Mouse (Mus musculus): Measurements from ENCODE around the gene Erich4. TPM values are rescaled to one million over a fixed set of nuclear protein-coding genes. Genes with fewer than 3 reads are reported as not detected.
"Not testable (repeated sequence)": the region's sequence is repeated elsewhere in the genome, so short reads cannot be mapped to it uniquely, and the experiment has no call there.

The Erich4 gene
- total RNA-seq, 2 experiments from 2014 or later: not detected

- ATAC-seq (replicated peaks; ENCODE audit: low FRiP score, poor library complexity, severe bottlenecking): no peak
Measured at GRCm38 (mm10) chr7:25585351-25586204, 30.1 kb downstream of the Erich4 start.

- ATAC-seq (replicated peaks; ENCODE audit: low FRiP score, poor library complexity, severe bottlenecking): no peak
Measured at GRCm38 (mm10) chr7:25584651-25585050, 31.0 kb downstream of the Erich4 start.

- no peak for ATAC-seq (replicated peaks; ENCODE audit: low FRiP score, poor library complexity, severe bottlenecking)
Measured at GRCm38 (mm10) chr7:25582301-25582810, 33.3 kb downstream of the Erich4 start.

GRCm38 (mm10) chr7:25579441-25579840 lies 36.3 kb downstream of the Erich4 start:
- no peak for ATAC-seq (replicated peaks; ENCODE audit: low FRiP score, poor library complexity, severe bottlenecking)

- not testable (repeated sequence) for ATAC-seq (replicated peaks; ENCODE audit: low FRiP score, poor library complexity, severe bottlenecking)
Measured at GRCm38 (mm10) chr7:25576793-25577437, 38.8 kb downstream of the Erich4 start.

GRCm38 (mm10) chr7:25576308-25576707 lies 39.4 kb downstream of the Erich4 start:
- not testable (repeated sequence) for ATAC-seq (replicated peaks; ENCODE audit: low FRiP score, poor library complexity, severe bottlenecking)

GRCm38 (mm10) chr7:25575870-25576269 lies 39.8 kb downstream of the Erich4 start:
- ATAC-seq (replicated peaks; ENCODE audit: low FRiP score, poor library complexity, severe bottlenecking): no peak

GRCm38 (mm10) chr7:25575105-25575504 lies 40.6 kb downstream of the Erich4 start:
- ATAC-seq (replicated peaks; ENCODE audit: low FRiP score, poor library complexity, severe bottlenecking): no peak

GRCm38 (mm10) chr7:25573806-25574205 lies 41.9 kb downstream of the Erich4 start:
- ATAC-seq (replicated peaks; ENCODE audit: low FRiP score, poor library complexity, severe bottlenecking): not testable (repeated sequence)

- ATAC-seq (replicated peaks; ENCODE audit: low FRiP score, poor library complexity, severe bottlenecking): no peak
Measured at GRCm38 (mm10) chr7:25568721-25569120, 47.0 kb downstream of the Erich4 start.

Other genes with a start within 250 kb of the Erich4 start
- not detected in 2 replicates for gene Cnfn, start 246.2 kb downstream of the Erich4 start, total RNA-seq (2015; ENCODE audit: low replicate concordance)
- gene Cnfn, start 246.2 kb downstream of the Erich4 start, total RNA-seq (2017; ENCODE audit: low replicate concordance): not detected in 2 replicates
- gene Lipe, start 217.2 kb downstream of the Erich4 start, total RNA-seq (2015; ENCODE audit: low replicate concordance): 1.1 and 10.9 TPM in 2 replicates
- 0.23 and 13.1 TPM in 2 replicates for gene Lipe, start 217.2 kb downstream of the Erich4 start, total RNA-seq (2017; ENCODE audit: low replicate concordance)
- gene Cxcl17, start 203.0 kb downstream of the Erich4 start, total RNA-seq (2015; ENCODE audit: low replicate concordance): not detected in 2 replicates
- not detected in 2 replicates for gene Cxcl17, start 203.0 kb downstream of the Erich4 start, total RNA-seq (2017; ENCODE audit: low replicate concordance)
- 52.0 and 58.4 TPM in 2 replicates for gene Ceacam1, start 138.3 kb downstream of the Erich4 start, total RNA-seq (2015; ENCODE audit: low replicate concordance)
- 9.5 and 13.3 TPM in 2 replicates for gene Ceacam1, start 138.3 kb downstream of the Erich4 start, total RNA-seq (2017; ENCODE audit: low replicate concordance)
- not detected in 2 replicates for gene Ceacam2, start 76.0 kb downstream of the Erich4 start, total RNA-seq (2015; ENCODE audit: low replicate concordance)
- not detected in 2 replicates for gene Ceacam2, start 76.0 kb downstream of the Erich4 start, total RNA-seq (2017; ENCODE audit: low replicate concordance)
- 3.4 and 7.9 TPM in 2 replicates for gene Dmac2, start 3.5 kb upstream of the Erich4 start, total RNA-seq (2015; ENCODE audit: low replicate concordance)
- gene Dmac2, start 3.5 kb upstream of the Erich4 start, total RNA-seq (2017; ENCODE audit: low replicate concordance): 3.0 and 8.5 TPM in 2 replicates
- gene B3gnt8, start 10.8 kb upstream of the Erich4 start, total RNA-seq (2015; ENCODE audit: low replicate concordance): 2.5 and 3.8 TPM in 2 replicates
- 1.7 and 2.4 TPM in 2 replicates for gene B3gnt8, start 10.8 kb upstream of the Erich4 start, total RNA-seq (2017; ENCODE audit: low replicate concordance)
- gene Bckdha, start 43.1 kb upstream of the Erich4 start, total RNA-seq (2015; ENCODE audit: low replicate concordance): 6.7 and 10.5 TPM in 2 replicates
- gene Bckdha, start 43.1 kb upstream of the Erich4 start, total RNA-seq (2017; ENCODE audit: low replicate concordance): 3.2 and 11.4 TPM in 2 replicates
- 16.2 and 23.1 TPM in 2 replicates for gene Exosc5, start 43.3 kb upstream of the Erich4 start, total RNA-seq (2015; ENCODE audit: low replicate concordance)
- gene Exosc5, start 43.3 kb upstream of the Erich4 start, total RNA-seq (2017; ENCODE audit: low replicate concordance): 4.9 and 11.7 TPM in 2 replicates
- gene Tmem91, start 59.3 kb upstream of the Erich4 start, total RNA-seq (2015; ENCODE audit: low replicate concordance): not detected in 2 replicates
- 4.2 TPM in 1 of 2 replicates, not detected in the other for gene Tmem91, start 59.3 kb upstream of the Erich4 start, total RNA-seq (2017; ENCODE audit: low replicate concordance)
- 8.4 and 8.6 TPM in 2 replicates for gene B9d2, start 64.9 kb upstream of the Erich4 start, total RNA-seq (2015; ENCODE audit: low replicate concordance)
- gene B9d2, start 64.9 kb upstream of the Erich4 start, total RNA-seq (2017; ENCODE audit: low replicate concordance): 2.1 and 10.1 TPM in 2 replicates
- gene Tgfb1, start 71.1 kb upstream of the Erich4 start, total RNA-seq (2015; ENCODE audit: low replicate concordance): 72.4 and 95.2 TPM in 2 replicates
- gene Tgfb1, start 71.1 kb upstream of the Erich4 start, total RNA-seq (2017; ENCODE audit: low replicate concordance): 15.0 and 19.8 TPM in 2 replicates
- gene Ccdc97, start 103.2 kb upstream of the Erich4 start, total RNA-seq (2015; ENCODE audit: low replicate concordance): 28.1 and 29.9 TPM in 2 replicates
- gene Ccdc97, start 103.2 kb upstream of the Erich4 start, total RNA-seq (2017; ENCODE audit: low replicate concordance): 13.9 and 34.8 TPM in 2 replicates
- gene Hnrnpul1, start 138.9 kb upstream of the Erich4 start, total RNA-seq (2015; ENCODE audit: low replicate concordance): 186 and 195 TPM in 2 replicates
- 179 and 256 TPM in 2 replicates for gene Hnrnpul1, start 138.9 kb upstream of the Erich4 start, total RNA-seq (2017; ENCODE audit: low replicate concordance)
- gene Axl, start 172.8 kb upstream of the Erich4 start, total RNA-seq (2015; ENCODE audit: low replicate concordance): 51.9 and 61.6 TPM in 2 replicates
- gene Axl, start 172.8 kb upstream of the Erich4 start, total RNA-seq (2017; ENCODE audit: low replicate concordance): 27.2 and 58.7 TPM in 2 replicates
- gene Cyp2s1, start 201.0 kb upstream of the Erich4 start, total RNA-seq (2015; ENCODE audit: low replicate concordance): not detected in 2 replicates
- not detected in 2 replicates for gene Cyp2s1, start 201.0 kb upstream of the Erich4 start, total RNA-seq (2017; ENCODE audit: low replicate concordance)

Data from erythroid progenitor cell, adult 5-6 weeks (primary cell).